Mouse (Mus musculus): Measurements from ENCODE around the gene Pabpc1l.

- TF ChIP-seq CTCF (IDR thresholded peaks at IDR 0.05; ENCODE audit: control insufficient read depth, insufficient read depth, insufficient replicate concordance, low read depth, low read length): no peak
- no peak for TF ChIP-seq POLR2A (IDR thresholded peaks at IDR 0.05; ENCODE audit: control insufficient read depth, low read depth, low read length)
Measured at GRCm38 (mm10) chr2:164084342-164084700, 59.1 kb downstream of the Pabpc1l start.

Measured in testis, adult 2 months (tissue).